Mouse (Mus musculus) forebrain, embryonic 14.5 days (tissue): ENCODE measurements around the gene Mon1a. TPM values are rescaled to one million over a fixed set of nuclear protein-coding genes. Genes with fewer than 3 reads are reported as not detected.

Source experiments
- ATAC-seq: fragments of 200-750 bp; cut with Nextera tagmentation; 2 replicates; pipeline ENCODE4 v1.8.0; 2017; ENCODE audit warnings: mild to moderate bottlenecking, moderate library complexity
- DNase-seq: peaks from one replicate; pipeline ENCODE4 v3.0.0-alpha.2; 2015; ENCODE audit warnings: low spot score
- H3K27ac ChIP-seq: fragments of 300-500 bp; sonication (generic); 2 replicates; pipeline ENCODE4 v1.5.1; 2014; ENCODE audit warnings: low read depth, mild to moderate bottlenecking, control low read depth, low read length, moderate library complexity
- H3K27me3 ChIP-seq: fragments of 300-500 bp; sonication (generic); replicated peaks from 2 replicates; pipeline ENCODE4 v1.6.1; 2014; ENCODE audit warnings: low read length, control low read depth, mixed read lengths; ENCODE audit not compliant: control insufficient read depth, insufficient read depth
- H3K36me3 ChIP-seq: fragments of 300-500 bp; sonication (generic); 2 replicates; pipeline ENCODE4 v1.6.1; 2014; ENCODE audit warnings: low read length, control low read depth; ENCODE audit not compliant: control insufficient read depth, insufficient read depth
- H3K4me1 ChIP-seq: fragments of 300-500 bp; sonication (generic); 2 replicates; pipeline ENCODE4 v1.6.1; 2014; ENCODE audit warnings: antibody characterized with exemption, low read length, control low read depth; ENCODE audit not compliant: control insufficient read depth, insufficient read depth
- H3K4me2 ChIP-seq: fragments of 300-500 bp; sonication (generic); 2 replicates; pipeline ENCODE4 v1.6.1; 2014; ENCODE audit warnings: mild to moderate bottlenecking, control low read depth, low read length
- H3K4me3 ChIP-seq: fragments of 300-500 bp; sonication (generic); 2 replicates; pipeline ENCODE4 v1.5.1; 2014; ENCODE audit warnings: low read depth, low read length, control low read depth
- H3K9ac ChIP-seq: fragments of 300-500 bp; sonication (generic); 2 replicates; pipeline ENCODE4 v1.6.1; 2014; ENCODE audit warnings: mild to moderate bottlenecking, low read length, control low read depth, moderate library complexity
- H3K9me3 ChIP-seq: fragments of 300-500 bp; sonication (generic); replicated peaks from 2 replicates; pipeline ENCODE4 v1.6.1; 2016; ENCODE audit warnings: low read length, control low read depth, mixed read lengths; ENCODE audit not compliant: control insufficient read depth
- WGBS: fragments of 180-500 bp; shearing (Covaris S2); extraction: QIAGEN DNeasy Blood & Tissue Kit; methylation state at CpG from one replicate; pipeline ENCODE4 v1.1.7; 2014; 5-methylcytosine and 5-hydroxymethylcytosine counted together
- polyA plus RNA-seq: library from polyadenylated mRNA; unstranded; fragments of >200 nt; fragmentation: Nextera tagmentation; extraction: Ambion mirVana; gene quantifications from 2 replicates; pipeline ENCODE4 v1.2.1, GENCODE M21; 2014

Mon1a gene
- polyA plus RNA-seq, 1 experiment from 2014 or later = 23.5 TPM

DNA sequence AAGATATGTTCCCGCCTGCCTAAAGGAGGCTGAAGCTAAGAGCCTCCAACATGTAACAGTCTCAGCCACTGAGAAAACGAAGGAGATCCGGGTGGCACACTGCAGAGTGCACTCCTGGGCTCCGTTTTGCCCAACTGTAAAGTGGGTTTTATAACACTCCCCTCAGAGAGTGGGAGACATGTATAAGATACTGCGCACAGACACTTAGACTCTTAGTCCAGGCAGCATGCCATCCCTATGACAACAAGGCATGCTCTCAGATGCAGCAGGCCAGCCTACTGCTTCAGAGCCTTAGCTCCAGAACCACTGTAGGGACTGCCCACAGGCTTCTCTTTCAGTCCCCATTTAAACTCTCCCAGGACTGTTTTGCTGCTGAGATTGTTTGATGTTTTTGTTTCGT lies 30.9 kb downstream of the Mon1a start:
- Histone ChIP-seq H3K4me3 (no peak overlapping the region), H3K9ac (no peak overlapping the region), H3K36me3 (no peaks in the 10 kb centered on the region), H3K27me3 (no peaks in the 10 kb centered on the region), H3K9me3 (no peaks in the 10 kb centered on the region), H3K4me2 (no peak overlapping the region), H3K27ac (no peak overlapping the region), H3K4me1 (0 out of 2 replicates have a peak, but pooled peaks cover 4% of the 10 kb centered on the region)
- 84% methylated on average over 6 of the region's 6 CpGs for WGBS
- no peak for DNase-seq
- no peak for ATAC-seq

DNA sequence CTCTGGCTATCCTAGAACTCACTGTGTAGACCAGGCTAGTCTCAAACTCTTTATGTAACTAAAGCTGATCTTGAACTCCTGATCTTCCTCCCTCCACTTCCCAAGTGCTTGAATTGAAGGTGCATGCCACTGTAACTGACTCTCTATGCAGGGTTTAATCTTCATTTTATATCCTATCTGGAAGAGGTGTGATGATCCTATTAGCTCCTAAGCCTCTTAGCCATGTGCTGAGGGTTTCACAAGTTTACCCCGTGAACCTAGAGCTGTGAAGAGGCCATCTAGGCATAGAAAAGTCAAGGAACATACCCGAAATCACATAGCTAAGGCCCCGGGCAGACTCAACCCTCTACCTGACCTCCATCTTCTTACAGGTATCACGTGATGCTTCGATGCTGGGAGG lies 31.5 kb downstream of the Mon1a start:
- Histone ChIP-seq H3K4me1 (peaks cover 7% of the 10 kb centered on the region; the same call in 1 of the 2 replicates), H3K4me3 (no peak overlapping the region), H3K9ac (no peak overlapping the region), H3K27ac (no peak overlapping the region), H3K27me3 (no peaks in the 10 kb centered on the region), H3K4me2 (no peak overlapping the region), H3K36me3 (no peaks in the 10 kb centered on the region), H3K9me3 (no peaks in the 10 kb centered on the region)
- 86% methylated on average over 5 of the region's 5 CpGs for WGBS
- ATAC-seq = no peak
- no peak for DNase-seq

- no peaks in the 10 kb centered on the region for H3K36me3 ChIP-seq
- no peak for DNase-seq
- H3K4me3 ChIP-seq = no peak overlapping the region
- no peaks in the 10 kb centered on the region for H3K9me3 ChIP-seq
- peaks cover 6% of the 10 kb centered on the region; the same call in 1 of the 2 replicates for H3K4me1 ChIP-seq
- WGBS = 30% methylated on average over 7 of the region's 7 CpGs
- H3K4me2 ChIP-seq = no peak overlapping the region
- H3K27me3 ChIP-seq = no peaks in the 10 kb centered on the region
- H3K9ac ChIP-seq = no peak overlapping the region
- ATAC-seq = no peak
- H3K27ac ChIP-seq = no peak overlapping the region
Measured at GRCm38 (mm10) chr9:107923021-107923420, 35.1 kb downstream of the Mon1a start.

DNA sequence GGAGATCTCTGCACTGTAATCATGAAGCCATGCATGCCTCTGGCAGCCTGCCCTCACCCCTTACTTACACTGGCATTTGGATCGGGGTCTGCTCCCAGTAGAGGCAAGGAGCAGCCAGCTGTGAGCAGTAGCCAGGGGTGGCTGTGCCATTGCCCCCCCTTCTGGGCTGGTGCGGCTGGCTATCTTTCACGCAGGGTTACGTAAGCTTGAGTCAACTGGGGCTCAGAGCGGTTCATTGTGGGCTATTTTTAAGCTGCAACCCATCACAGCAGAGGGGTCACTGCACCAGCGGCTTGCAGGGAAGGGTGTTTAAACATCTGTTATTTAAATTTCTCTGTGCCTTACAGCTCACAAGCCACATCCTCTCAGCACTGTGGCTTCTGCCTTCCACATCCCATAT lies 36.0 kb downstream of the Mon1a start:
- H3K9me3 ChIP-seq = no peaks in the 10 kb centered on the region
- H3K9ac ChIP-seq = no peak overlapping the region
- H3K27ac ChIP-seq = no peak overlapping the region
- H3K27me3 ChIP-seq = no peaks in the 10 kb centered on the region
- DNase-seq = no peak
- H3K4me1 ChIP-seq = peaks cover 5% of the 10 kb centered on the region; the same call in 1 of the 2 replicates
- H3K36me3 ChIP-seq = no peaks in the 10 kb centered on the region
- H3K4me3 ChIP-seq = no peak overlapping the region
- ATAC-seq = no peak
- H3K4me2 ChIP-seq = no peak overlapping the region
- 66% methylated on average over 6 of the region's 6 CpGs for WGBS

GRCm38 (mm10) chr9:107925251-107925650 lies 37.3 kb downstream of the Mon1a start:
- no peak overlapping the region for H3K4me2 ChIP-seq
- ATAC-seq (no peak), DNase-seq (no peak)
- H3K9ac ChIP-seq = no peak overlapping the region
- no peak overlapping the region for H3K4me3 ChIP-seq
- H3K36me3 ChIP-seq = no peaks in the 10 kb centered on the region
- no peaks in the 10 kb centered on the region for H3K27me3 ChIP-seq
- 27% methylated on average over 3 of the region's 3 CpGs for WGBS
- peaks cover 5% of the 10 kb centered on the region; the same call in 1 of the 2 replicates for H3K4me1 ChIP-seq
- no peak overlapping the region for H3K27ac ChIP-seq
- no peaks in the 10 kb centered on the region for H3K9me3 ChIP-seq

- Histone ChIP-seq H3K36me3 (no peaks in the 10 kb centered on the region), H3K4me1 (peaks cover 5% of the 10 kb centered on the region; the same call in 1 of the 2 replicates), H3K9ac (no peak overlapping the region), H3K9me3 (no peaks in the 10 kb centered on the region), H3K4me2 (no peak overlapping the region), H3K4me3 (no peak overlapping the region), H3K27me3 (no peaks in the 10 kb centered on the region), H3K27ac (no peak overlapping the region)
- 64% methylated on average over 9 of the region's 9 CpGs for WGBS
- ATAC-seq = no peak
- DNase-seq = no peak
Measured at GRCm38 (mm10) chr9:107926920-107927420, 39.0 kb downstream of the Mon1a start.

DNA sequence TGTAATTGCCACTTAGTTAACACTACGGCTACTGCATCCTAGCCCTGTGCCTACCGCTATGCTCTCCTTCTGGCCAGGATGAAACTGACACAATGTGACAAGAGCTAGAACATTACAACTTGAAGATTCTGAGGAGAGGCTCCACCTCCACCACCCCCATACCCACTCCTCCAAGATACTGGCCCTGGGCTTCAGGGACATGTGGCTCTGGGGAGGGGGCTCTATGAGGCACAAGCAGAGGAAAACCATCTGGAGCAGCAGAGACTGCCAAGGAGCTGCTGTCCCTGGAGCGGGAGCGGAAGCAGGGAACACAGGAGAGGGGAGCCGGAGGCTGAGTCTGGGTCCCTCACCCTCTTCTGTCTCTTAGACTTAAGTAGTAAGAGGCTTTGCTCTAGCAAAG lies 39.8 kb downstream of the Mon1a start:
- ATAC-seq = no peak; the same call in 1 of the 2 replicates
- peak; percentile 44 for DNase-seq
- Histone ChIP-seq H3K27ac (no peak overlapping the region), H3K4me2 (no peak overlapping the region), H3K4me3 (no peak overlapping the region), H3K27me3 (no peaks in the 10 kb centered on the region), H3K9me3 (no peaks in the 10 kb centered on the region), H3K36me3 (no peaks in the 10 kb centered on the region), H3K9ac (no peak overlapping the region), H3K4me1 (peaks cover 5% of the 10 kb centered on the region; the same call in 1 of the 2 replicates)
- WGBS = 79% methylated on average over 5 of the region's 5 CpGs

GRCm38 (mm10) chr9:107928169-107928568 lies 40.2 kb downstream of the Mon1a start, which contains the start of gene Actl11:
Actl11 (plus strand) TSS chr9:107928469.
- 72% methylated on average over 3 of the region's 3 CpGs for WGBS
- no peak within 1 kb of the TSS for H3K4me3 ChIP-seq
- no peaks in the 10 kb centered on the region for H3K27me3 ChIP-seq
- H3K4me1 ChIP-seq = peaks cover 5% of the 10 kb centered on the region; the same call in 1 of the 2 replicates
- H3K9ac ChIP-seq = no peak within 1 kb of the TSS
- DNase-seq (no peak), ATAC-seq (no peak)
- no peak within 1 kb of the TSS for H3K27ac ChIP-seq
- no peaks in the 10 kb centered on the region for H3K9me3 ChIP-seq
- H3K36me3 ChIP-seq = no peaks in the 10 kb centered on the region
- no peak within 1 kb of the TSS for H3K4me2 ChIP-seq

GRCm38 (mm10) chr9:107932221-107932620 lies 44.3 kb downstream of the Mon1a start:
- no peaks in the 10 kb centered on the region for H3K36me3 ChIP-seq
- DNase-seq = peak; percentile 33
- peaks cover 12% of the 10 kb centered on the region for H3K4me1 ChIP-seq
- no peaks in the 10 kb centered on the region for H3K9me3 ChIP-seq
- H3K27me3 ChIP-seq = no peaks in the 10 kb centered on the region
- WGBS = 60% methylated on average over 4 of the region's 4 CpGs
- no peak overlapping the region for H3K9ac ChIP-seq
- no peak overlapping the region for H3K27ac ChIP-seq
- ATAC-seq = no peak
- no peak overlapping the region for H3K4me3 ChIP-seq
- H3K4me2 ChIP-seq = no peak overlapping the region
